Mouse (Mus musculus) heart, adult 2 months (tissue): ENCODE results near the gene Card6. TPM values are rescaled to one million over a fixed set of nuclear protein-coding genes. Genes with fewer than 3 reads are reported as not detected.

Experiments
- DNase-seq, 2 experiments: peaks; one replicate each; pipeline ENCODE4 v3.0.0; 2021
- H3K27ac ChIP-seq: fragments of 200-600 bp; 2 replicates; pipeline ENCODE4 v1.8.1; 2022
- H3K27me3 ChIP-seq: fragments of 200-500 bp; 2 replicates; pipeline ENCODE4 v1.6.1; 2012; ENCODE audit warnings: mild to moderate bottlenecking, low read length, inconsistent platforms, mixed read lengths; ENCODE audit not compliant: control insufficient read depth, insufficient read depth
- H3K36me3 ChIP-seq: fragments of 200-500 bp; 2 replicates; pipeline ENCODE4 v1.6.1; 2012; ENCODE audit warnings: low read length, inconsistent platforms; ENCODE audit not compliant: control insufficient read depth, insufficient read depth
- H3K4me1 ChIP-seq: fragments of 200-500 bp; 2 replicates; pipeline ENCODE4 v1.6.1; 2011; ENCODE audit warnings: low read length; ENCODE audit not compliant: control insufficient read depth, insufficient read depth
- H3K4me3 ChIP-seq: fragments of 200-600 bp; 2 replicates; pipeline ENCODE4 v1.8.1; 2022
- H3K79me2 ChIP-seq: fragments of 200-500 bp; replicated peaks from 2 replicates; pipeline ENCODE4 v1.6.1; 2012; ENCODE audit warnings: mild to moderate bottlenecking, inconsistent platforms, low read length, moderate library complexity, mixed read lengths; ENCODE audit not compliant: control insufficient read depth, insufficient read depth
- H3K9ac ChIP-seq: fragments of 200-500 bp; 2 replicates; pipeline ENCODE4 v1.6.1; 2012; ENCODE audit warnings: low read depth, mild to moderate bottlenecking, control low read depth, inconsistent platforms, low read length, mixed read lengths
- CTCF ChIP-seq: fragments of 200-600 bp; IDR thresholded peaks from 2 replicates; pipeline ENCODE4 v1.8.1; 2022; ENCODE audit warnings: antibody characterized with exemption, mild to moderate bottlenecking, moderate library complexity
- EP300 ChIP-seq: fragments of 200-500 bp; IDR thresholded peaks from 2 replicates; pipeline ENCODE4 v1.6.1; 2011; ENCODE audit warnings: low read depth, low read length, control low read depth; ENCODE audit not compliant: insufficient read depth
- POLR2A ChIP-seq: fragments of 200-500 bp; IDR thresholded peaks from 2 replicates; pipeline ENCODE4 v1.6.1; 2011; ENCODE audit warnings: mild to moderate bottlenecking, low read depth, low read length, control low read depth; ENCODE audit not compliant: insufficient read depth
- WGBS: fragments of 180-500 bp; shearing (Covaris S2); methylation state at CpG from one replicate; pipeline ENCODE4 v1.1.7; 2018; 5-methylcytosine and 5-hydroxymethylcytosine counted together
- intact Hi-C: fragments of 180-260 bp; cut with DNase I; formaldehyde crosslinking; loops from one replicate; pipeline ENCODE4 v1.15.1; 2025
- polyA plus RNA-seq: library from polyadenylated mRNA; depleted of rRNA; stranded (reverse); fragments of >200 nt; gene quantifications from 2 replicates; pipeline ENCODE4 v1.2.3, GENCODE M21; 2012; rRNA removed
- total RNA-seq, 2 experiments: library from RNA; stranded (reverse); gene quantifications; 2 replicates each; pipeline ENCODE4 v1.2.3; 2021

Gene Card6
- total and polyA plus RNA-seq, 3 experiments = 2.4 to 8.3 (median 6.5) TPM

- intact Hi-C loops = no loop called here
- Histone ChIP-seq H3K4me3 (no peak overlapping the region), H3K79me2 (no peaks in the 10 kb centered on the region), H3K9ac (no peak overlapping the region), H3K27ac (no peak overlapping the region), H3K4me1 (no peaks in the 10 kb centered on the region), H3K27me3 (no peaks in the 10 kb centered on the region; the same call in 1 of the 2 replicates), H3K36me3 (no peaks in the 10 kb centered on the region)
- no peak for DNase-seq
- 57% methylated on average over 1 of the region's 1 CpGs for WGBS
- TF ChIP-seq EP300 (no peak), CTCF (no peak), POLR2A (no peak)
These were observed 27.1 kb downstream of the Card6 start for GRCm38 (mm10) chr15:5081235-5081634.

GRCm38 (mm10) chr15:5068801-5069518 is 39.4 kb downstream of the Card6 start:
- TF ChIP-seq EP300 = 0 out of 2 replicates have a peak, but pooled peaks have one; percentile 29
- TF ChIP-seq POLR2A = no peak
- peak; percentile 75 for TF ChIP-seq CTCF
- no peaks in the 10 kb centered on the region for H3K36me3 ChIP-seq
- no peaks in the 10 kb centered on the region for H3K27me3 ChIP-seq
- no peak overlapping the region for H3K9ac ChIP-seq
- no peak overlapping the region for H3K27ac ChIP-seq
- intact Hi-C loops = no loop called here
- WGBS = 21% methylated on average over 15 of the region's 15 CpGs
- H3K79me2 ChIP-seq = no peaks in the 10 kb centered on the region
- peak; percentile 31 to 32 for DNase-seq
- no peak overlapping the region for H3K4me3 ChIP-seq
- H3K4me1 ChIP-seq = no peaks in the 10 kb centered on the region

GRCm38 (mm10) chr15:5063635-5064034 is 44.7 kb downstream of the Card6 start, which contains the start of gene C7:
TSS of gene C7 (minus strand) at chr15:5063740.
- no peaks in the 10 kb centered on the region for H3K79me2 ChIP-seq
- no peak within 1 kb of the TSS for H3K9ac ChIP-seq
- H3K4me3 ChIP-seq = no peak within 1 kb of the TSS
- H3K27me3 ChIP-seq = no peaks in the 10 kb centered on the region
- intact Hi-C loops = no loop called here
- 0 out of 2 replicates have a peak, but pooled peaks have one; percentile 31 for TF ChIP-seq EP300
- TF ChIP-seq POLR2A = no peak
- no peaks in the 10 kb centered on the region for H3K4me1 ChIP-seq
- peak in 1 of 2 experiments; percentile 33 for DNase-seq
- no peaks in the 10 kb centered on the region for H3K36me3 ChIP-seq
- no peak within 1 kb of the TSS for H3K27ac ChIP-seq

Other genes starting within 250 kb of the Card6 start
- not detected for gene Mroh2b, start 209.8 kb downstream of the Card6 start, total RNA-seq
- gene Mroh2b, start 209.8 kb downstream of the Card6 start, polyA plus RNA-seq = 0.14 and 0.26 TPM in 2 replicates
- gene C7, start 44.8 kb downstream of the Card6 start, total RNA-seq = 1 to 10 TPM; 1.8 to 5.7 TPM
- 1.6 and 4.1 TPM in 2 replicates for gene C7, start 44.8 kb downstream of the Card6 start, polyA plus RNA-seq
- gene Rpl37, start 8.1 kb upstream of the Card6 start, total RNA-seq = 100 to 1,000 TPM; 186 to 228 TPM
- gene Rpl37, start 8.1 kb upstream of the Card6 start, polyA plus RNA-seq = 382 and 405 TPM in 2 replicates
- 10 to 100 TPM; 12.6 to 13.9 TPM for gene Prkaa1, start 35.3 kb upstream of the Card6 start, total RNA-seq
- 4.6 and 8.9 TPM in 2 replicates for gene Prkaa1, start 35.3 kb upstream of the Card6 start, polyA plus RNA-seq
- 10 to 100 TPM; 37.5 to 45.2 TPM for gene Ttc33, start 77.0 kb upstream of the Card6 start, total RNA-seq
- gene Ttc33, start 77.0 kb upstream of the Card6 start, polyA plus RNA-seq = 10.4 and 18.7 TPM in 2 replicates
- 1 to 10 TPM; 1.8 to 2.8 TPM for gene Ptger4, start 135.6 kb upstream of the Card6 start, total RNA-seq
- 2.9 and 4.4 TPM in 2 replicates for gene Ptger4, start 135.6 kb upstream of the Card6 start, polyA plus RNA-seq